Comparison of ENCODE assay signal across 13 mouse cellular contexts in the genomic region with DNA sequence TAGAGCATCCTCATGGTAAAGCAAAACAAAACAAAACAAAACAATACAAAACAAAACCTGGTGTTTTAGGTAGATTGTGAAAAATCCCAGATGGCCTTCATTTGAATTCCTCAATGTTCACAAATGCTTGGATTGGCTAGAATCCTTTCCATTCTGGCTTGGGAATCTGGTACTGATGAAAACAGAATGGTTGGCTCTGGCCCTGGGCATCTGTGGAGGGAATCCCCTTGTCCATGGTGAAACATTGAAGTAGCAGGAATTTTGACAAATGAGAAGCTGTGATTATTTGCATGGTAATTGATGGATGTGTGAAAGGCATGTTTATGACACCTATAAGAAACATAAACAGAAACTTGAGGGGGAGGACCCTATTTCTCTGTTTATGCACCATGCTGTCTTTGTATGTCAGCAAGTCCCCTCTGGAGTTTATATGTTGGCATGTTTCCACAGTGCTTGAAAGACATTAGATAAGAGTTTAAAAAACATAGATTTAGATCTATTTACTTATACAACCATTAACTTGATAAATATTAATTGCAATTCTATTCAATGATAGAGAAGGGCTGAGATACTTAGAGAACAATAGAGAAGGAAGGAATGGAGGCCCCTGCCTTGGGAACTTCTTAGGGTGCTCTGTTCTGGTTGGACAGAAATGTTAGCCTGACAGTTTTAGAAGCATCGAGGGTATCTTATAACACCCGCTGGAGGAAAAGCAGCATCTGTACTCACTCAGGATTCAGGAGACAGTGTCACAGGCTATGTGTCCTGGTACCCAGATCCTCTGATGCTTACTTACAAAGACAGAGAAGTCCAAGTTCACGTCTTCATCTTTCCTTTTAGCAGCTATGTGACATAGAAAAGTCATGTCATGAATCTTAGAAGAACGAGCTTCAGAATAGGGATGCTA.
"Had no signal": no experiment of that assay in that cellular context is flagged by ENCODE, and none has a peak within 500 bp of the region (broad histone marks: within the 10 kb centered on the region; RNA-seq: fewer than 3 reads in every experiment).

No protein-coding gene starts in this region.

- DNase-seq: kidney, adult 18-20 months; kidney, postnatal 10 days; kidney, postnatal 4 days; liver; liver, embryonic 13.5 days; liver, postnatal 0 days; thymus, postnatal 4 days had no signal

- H3K4me1 ChIP-seq: limb, embryonic 12.5 days; liver, embryonic 13.5 days; midbrain, embryonic 13.5 days; neural tube, embryonic 15.5 days had no signal

- H3K9ac ChIP-seq: limb, embryonic 12.5 days; liver, embryonic 13.5 days; liver, postnatal 0 days; midbrain, embryonic 13.5 days; neural tube, embryonic 15.5 days had no signal

- H3K4me2 ChIP-seq: limb, embryonic 12.5 days; liver, embryonic 13.5 days; midbrain, embryonic 13.5 days; neural tube, embryonic 15.5 days had no signal

- H3K27ac ChIP-seq: layer of hippocampus, adult 2 months; limb, embryonic 12.5 days; liver, embryonic 13.5 days; midbrain, embryonic 13.5 days; neural tube, embryonic 15.5 days; stomach, postnatal 0 days had no signal

- H3K36me3 ChIP-seq: limb, embryonic 12.5 days; liver, embryonic 13.5 days; midbrain, embryonic 13.5 days; neural tube, embryonic 15.5 days had no signal

- H3K9me3 ChIP-seq: limb, embryonic 12.5 days; liver, embryonic 13.5 days; midbrain, embryonic 13.5 days; neural tube, embryonic 15.5 days had no signal

- H3K27me3 ChIP-seq: limb, embryonic 12.5 days; liver, embryonic 13.5 days; neural tube, embryonic 15.5 days had no signal

- H3K4me3 ChIP-seq: layer of hippocampus, adult 2 months; limb, embryonic 12.5 days; liver, embryonic 13.5 days; midbrain, embryonic 13.5 days; myocyte; neural tube, embryonic 15.5 days had no signal

- ATAC-seq: liver, postnatal 0 days; midbrain, embryonic 13.5 days had no signal
